Mouse (Mus musculus): ENCODE results near the gene Nlrp9b.

- TF ChIP-seq POLR2A (IDR thresholded peaks at IDR 0.05; ENCODE audit: low read depth, low read length), result no peak
- TF ChIP-seq CTCF (conservative IDR thresholded peaks at IDR 0.05; ENCODE audit: insufficient read depth, insufficient read length, low read depth, low read length), result no peak
These were observed 46.1 kb upstream of the Nlrp9b start for GRCm38 (mm10) chr7:19945201-19945600.
